Mouse (Mus musculus) hematopoietic stem cell, adult 5-6 weeks (primary cell): ENCODE data around the gene Fkbp2. TPM values are rescaled to one million over a fixed set of nuclear protein-coding genes. Genes with fewer than 3 reads are reported as not detected.
A peak's percentile ranks its signal among the peaks of the same experiment; 100 is the strongest.

Experiments used
- ATAC-seq, 2 experiments: fragments of 125-278 bp in 1 of 2; replicated peaks in 1 of 2; 2 replicates each; pipeline ENCODE4 v1.8.0; 2016 to 2017; ENCODE audit warnings: inconsistent platforms in 2 of 2, mild to moderate bottlenecking in 2 of 2, moderate number of reproducible peaks in 2 of 2, low read depth in 1 of 2, moderate TSS enrichment in 1 of 2; ENCODE audit not compliant: low FRiP score in 2 of 2, poor library complexity in 2 of 2, severe bottlenecking in 2 of 2, insufficient read depth in 1 of 2, low TSS enrichment in 1 of 2
- total RNA-seq: library from RNA; stranded (forward); fragments of 172-1452, 232-1000 nt; gene quantifications from 2 replicates; pipeline ENCODE4 v1.2.3, GENCODE M21; 2017

The Fkbp2 gene
- total RNA-seq, 1 experiment from 2014 or later = 99.5 TPM

DNA sequence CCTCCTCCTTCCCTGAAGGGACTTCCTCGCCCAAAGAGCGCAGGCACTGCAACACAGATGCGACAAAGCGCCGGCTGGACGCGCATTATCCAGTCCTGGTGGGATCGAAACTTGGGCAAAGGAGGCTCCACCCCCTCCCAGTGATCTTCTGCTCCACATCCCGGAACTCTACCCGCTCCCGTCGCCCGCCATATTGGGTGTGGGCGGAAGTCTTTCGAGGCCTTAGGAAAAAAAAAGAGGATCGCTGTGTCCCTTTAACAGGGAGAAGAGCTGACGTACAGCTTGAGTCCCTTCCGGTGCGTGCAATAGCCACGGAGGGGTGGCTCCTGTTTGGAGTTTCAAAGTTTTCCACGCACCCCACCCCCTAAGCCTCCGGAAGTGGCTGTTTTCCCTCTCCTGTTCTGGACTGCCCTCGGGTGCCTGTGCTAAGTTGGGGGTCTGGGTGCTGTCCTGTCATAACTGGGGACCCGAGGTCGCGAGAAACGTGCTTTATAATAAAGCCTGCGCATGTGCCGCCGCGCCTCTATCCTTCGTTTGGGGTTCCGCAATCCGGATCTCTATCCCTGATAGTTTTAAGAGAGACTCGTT, 28.8 kb downstream of the Fkbp2 start:
- ATAC-seq = peak; percentile 64 to 79

DNA sequence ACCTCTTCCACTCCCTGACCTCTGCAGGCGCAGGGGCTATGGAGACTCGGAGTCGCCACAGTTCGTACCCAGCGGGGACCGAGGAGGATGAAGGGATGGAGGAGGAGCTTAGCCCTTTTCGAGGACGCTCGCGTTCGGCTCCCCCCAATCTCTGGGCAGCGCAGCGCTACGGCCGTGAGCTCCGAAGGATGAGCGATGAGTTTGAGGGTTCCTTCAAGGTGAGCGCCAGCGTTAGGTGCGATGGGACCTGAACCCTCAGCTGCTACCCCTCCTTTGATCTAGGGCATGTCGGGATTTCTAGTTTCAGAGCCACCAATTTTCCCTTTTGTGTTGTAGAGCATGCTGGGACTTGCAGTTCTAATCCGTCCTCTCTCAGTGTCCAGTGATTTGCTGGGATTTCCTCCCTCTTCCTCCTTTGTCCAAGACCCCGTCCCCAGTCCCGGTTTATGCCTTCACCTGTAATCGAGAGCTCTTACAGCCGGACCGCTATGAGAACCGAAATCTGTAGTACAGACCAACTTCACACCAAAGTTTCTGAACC, 29.6 kb downstream of the Fkbp2 start:
- peak in 1 of 2 experiments; percentile 13; a peak in 2 of 4 replicates for ATAC-seq

DNA sequence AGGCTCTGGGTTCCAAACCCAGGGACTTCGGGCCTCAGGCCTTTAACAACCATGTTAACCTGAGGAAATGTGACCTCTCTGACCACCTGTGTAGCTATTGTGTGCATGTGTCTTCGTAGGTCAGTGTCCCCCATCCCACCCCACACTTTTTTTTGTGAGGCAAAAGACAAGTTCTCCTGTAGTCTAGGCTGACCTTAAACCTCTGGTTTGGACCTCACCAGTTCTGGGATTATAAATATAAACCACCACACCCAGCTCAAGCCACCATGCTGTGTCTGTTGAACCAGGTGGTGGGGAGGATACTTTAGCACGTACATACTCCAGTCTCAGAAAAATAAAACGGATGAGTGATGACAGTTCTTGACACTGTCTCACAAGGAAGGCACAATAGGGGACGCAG, 30.4 kb downstream of the Fkbp2 start:
- no peak for ATAC-seq

DNA sequence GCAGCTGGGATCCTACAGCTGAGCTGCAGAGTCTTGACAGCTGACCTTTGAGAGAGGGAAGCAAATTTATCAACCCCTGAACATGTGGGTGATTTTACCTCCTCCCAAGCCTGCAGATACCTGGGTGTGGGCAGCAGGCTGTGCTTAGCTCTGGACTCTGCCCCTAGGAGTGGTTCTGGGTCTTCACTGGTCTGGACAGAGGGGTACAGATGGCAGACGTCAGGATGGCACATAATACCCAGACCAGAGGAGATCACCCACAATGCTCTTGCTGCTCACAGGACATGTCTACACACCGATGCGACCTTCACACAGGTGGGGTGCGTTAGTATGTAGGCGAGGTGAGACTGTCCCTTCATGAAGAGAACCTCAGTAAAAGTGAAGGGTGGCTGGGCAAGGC, 30.8 kb downstream of the Fkbp2 start:
- ATAC-seq = no peak

DNA sequence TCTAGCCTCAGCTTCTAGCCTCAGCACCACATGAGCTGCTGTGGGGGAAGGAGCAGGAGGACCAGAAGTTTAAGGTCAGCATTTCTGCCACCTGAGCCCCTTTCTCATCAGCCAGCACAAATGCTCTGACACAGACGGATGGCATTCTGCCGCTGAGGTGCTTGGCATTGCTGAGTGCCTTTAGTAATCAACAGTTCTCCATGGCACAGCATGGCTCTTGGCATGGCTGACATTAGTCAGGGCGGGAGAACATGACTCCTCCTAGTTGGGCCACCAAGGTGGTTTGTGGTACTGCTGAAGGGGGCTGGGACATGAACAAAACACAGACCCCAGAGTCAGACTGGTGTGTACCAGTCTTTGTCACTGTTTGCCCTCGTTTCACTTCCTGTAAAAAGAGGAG, 32.1 kb downstream of the Fkbp2 start:
- ATAC-seq = no peak

DNA sequence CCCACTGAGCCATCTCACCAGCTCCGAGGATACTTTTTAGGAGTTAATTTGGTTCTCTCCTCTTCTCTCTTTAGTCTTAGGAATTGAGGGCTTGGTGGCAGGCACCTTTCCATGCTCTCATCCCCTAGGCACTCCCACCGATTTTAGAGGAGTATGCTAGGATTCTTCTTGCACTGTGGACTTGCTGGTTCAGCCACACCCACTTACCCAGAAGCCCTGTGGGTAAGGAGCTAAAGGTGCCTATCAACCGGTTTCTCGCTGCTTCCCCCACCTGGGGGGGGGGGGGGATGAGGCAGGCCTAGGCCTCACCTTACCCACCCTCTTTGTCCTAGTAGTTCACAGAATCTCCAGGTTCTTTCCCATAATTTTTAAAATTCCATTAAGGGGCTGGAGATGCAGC, 32.6 kb downstream of the Fkbp2 start:
- ATAC-seq = no peak

DNA sequence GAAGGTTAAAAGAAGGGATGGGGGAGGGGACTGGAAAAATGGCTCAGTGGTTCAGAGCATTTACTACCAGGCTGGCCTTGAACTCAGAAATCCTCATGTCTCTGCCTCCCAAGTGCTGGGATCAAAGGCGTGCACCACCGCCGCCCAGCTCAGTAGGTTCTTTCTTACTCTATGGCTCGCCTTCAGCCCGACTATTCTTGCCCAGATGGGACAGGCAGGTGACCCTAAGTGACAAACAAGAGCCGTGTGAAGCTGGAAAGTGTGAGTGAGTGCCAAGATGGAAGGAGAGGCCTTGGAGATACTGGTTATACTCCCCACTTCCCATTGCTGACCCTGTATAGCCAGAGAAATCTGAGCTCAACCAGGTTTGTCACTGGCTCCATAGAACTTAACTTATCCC, 36.6 kb downstream of the Fkbp2 start:
- ATAC-seq = no peak

DNA sequence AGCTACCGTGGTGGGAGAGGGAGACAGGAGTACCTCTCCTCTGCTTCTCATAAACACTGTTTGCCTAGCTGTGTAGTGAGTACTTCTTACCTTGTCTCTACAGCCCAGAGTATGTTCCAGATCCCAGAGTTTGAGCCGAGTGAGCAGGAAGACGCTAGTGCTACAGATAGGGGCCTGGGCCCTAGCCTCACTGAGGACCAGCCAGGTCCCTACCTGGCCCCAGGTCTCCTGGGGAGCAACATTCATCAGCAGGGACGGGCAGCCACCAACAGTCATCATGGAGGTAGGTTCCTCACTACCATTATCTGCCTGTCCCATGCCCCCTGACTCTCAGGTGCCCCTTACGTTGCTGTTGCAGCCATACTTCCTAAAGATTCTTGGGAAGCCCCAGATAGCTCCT, 37.5 kb downstream of the Fkbp2 start:
- no peak for ATAC-seq

DNA sequence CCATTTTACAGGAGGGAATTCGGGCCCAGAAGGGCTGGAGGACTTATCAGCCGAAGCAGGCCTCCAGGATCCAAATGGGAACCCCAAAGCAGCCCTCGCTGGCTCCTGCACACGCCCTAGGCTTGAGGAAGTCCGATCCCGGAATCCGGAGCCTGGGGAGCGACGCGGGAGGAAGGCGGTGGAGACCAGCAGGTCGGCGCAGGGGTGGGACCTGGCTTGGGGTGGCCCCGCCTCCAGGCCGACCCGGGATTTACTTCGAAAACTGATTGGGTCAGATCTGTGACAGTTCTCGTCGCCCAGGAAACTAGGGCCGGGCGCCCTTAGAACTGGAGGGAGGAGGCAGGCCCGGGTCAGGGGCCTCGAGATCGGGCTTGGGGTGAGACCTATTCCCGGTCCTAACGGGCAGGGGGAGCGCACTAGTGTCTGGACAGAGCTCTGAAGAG, 38.0 kb downstream of the Fkbp2 start, which contains the start of gene Gpr137:
Gpr137 (minus strand) TSS at position 232 of the 443 bp plus-strand sequence.
- peak; percentile 82 to 84 for ATAC-seq

DNA sequence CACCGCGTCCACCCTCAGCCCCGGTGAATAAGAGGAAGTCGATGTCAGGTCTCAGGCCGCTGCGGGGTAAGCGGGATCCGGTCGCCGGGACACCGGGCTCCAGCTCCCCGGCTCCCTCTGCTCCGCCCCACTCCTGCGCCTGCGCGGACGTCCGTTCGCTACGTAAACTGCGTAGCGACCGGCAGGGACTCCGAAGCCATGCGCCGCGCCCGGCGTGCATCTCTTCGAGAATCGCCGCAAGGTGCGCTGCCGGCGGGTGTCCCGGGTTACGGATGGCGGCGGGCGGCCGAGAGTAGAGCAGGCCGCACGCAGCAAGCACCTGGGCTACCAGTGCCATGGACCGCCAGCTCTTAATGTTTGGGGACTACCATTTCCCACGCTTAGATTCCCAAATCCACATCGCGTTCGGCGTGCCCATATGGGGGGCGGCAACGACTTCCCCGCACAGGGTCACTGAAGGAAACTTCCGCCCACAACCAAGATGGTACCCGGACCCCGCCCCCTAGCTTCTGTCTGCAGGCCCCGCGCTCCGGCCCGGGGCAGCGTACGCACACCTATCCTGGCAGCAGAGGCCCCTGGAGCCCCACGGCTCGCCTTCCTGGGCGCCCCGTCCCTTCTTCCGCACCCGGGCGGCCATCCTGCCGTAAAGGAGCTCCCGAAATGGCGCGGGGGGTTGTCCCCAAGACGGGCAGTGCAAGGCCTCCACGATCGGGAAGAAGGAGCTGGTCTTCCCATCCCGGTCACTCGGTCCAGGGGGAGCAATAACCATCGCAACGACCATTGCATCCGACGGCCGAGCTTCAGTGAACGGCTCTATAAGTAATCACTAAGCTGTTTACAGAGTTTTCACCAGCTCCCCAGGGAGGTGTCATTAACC, 38.7 kb downstream of the Fkbp2 start, which contains the start of gene Bad:
Bad (plus strand) TSS at position 490 of the 877 bp plus-strand sequence.
- peak; percentile 67 to 79 for ATAC-seq

DNA sequence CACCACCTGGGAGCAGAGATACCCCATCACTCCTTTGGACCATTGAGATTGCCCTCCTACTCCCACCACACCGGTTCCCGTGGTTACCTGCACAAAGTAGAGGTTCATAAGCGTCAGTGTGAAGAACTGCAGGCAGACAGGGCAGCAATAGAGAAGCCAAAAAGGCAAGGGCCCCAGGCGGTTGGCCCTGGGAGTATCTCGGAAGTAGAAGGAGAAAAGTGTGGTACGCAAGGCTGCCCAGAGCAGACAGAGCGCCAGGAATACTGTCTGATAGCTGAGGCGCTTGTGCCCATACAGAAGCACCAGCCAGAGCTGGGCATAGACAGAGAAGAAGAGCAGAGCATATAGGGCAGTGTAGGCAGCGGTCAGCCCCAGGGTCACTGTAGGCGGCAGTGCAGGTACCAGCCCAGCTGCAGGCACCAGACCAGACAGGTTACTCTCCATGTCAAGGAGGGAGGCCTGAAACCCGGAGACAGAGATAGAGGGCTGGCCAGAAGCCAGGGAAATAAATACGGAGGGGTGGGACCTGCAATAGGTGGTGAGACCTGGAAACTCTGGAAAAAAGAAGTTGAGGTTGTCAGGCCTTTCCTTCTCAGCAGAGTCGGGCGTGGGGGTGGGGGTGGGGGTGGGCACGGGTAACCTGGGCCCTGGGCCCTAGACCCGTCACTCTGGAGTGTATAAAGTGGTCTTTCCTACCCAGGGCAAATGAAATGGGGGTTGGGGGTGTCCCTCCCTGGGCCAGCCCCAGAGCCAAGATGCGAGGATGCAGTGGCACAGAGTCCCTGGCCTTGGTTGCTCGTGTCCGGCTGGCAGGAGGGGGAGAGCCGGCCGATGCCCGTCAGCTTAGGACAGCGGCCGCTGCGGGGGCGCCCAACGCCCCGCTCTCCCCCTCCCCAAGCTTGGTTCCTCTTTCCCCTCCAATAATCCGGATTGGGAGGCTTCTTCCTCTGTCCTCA, 39.6 kb downstream of the Fkbp2 start:
- peak in 1 of 2 experiments; percentile 10; a peak in 1 of 4 replicates for ATAC-seq

DNA sequence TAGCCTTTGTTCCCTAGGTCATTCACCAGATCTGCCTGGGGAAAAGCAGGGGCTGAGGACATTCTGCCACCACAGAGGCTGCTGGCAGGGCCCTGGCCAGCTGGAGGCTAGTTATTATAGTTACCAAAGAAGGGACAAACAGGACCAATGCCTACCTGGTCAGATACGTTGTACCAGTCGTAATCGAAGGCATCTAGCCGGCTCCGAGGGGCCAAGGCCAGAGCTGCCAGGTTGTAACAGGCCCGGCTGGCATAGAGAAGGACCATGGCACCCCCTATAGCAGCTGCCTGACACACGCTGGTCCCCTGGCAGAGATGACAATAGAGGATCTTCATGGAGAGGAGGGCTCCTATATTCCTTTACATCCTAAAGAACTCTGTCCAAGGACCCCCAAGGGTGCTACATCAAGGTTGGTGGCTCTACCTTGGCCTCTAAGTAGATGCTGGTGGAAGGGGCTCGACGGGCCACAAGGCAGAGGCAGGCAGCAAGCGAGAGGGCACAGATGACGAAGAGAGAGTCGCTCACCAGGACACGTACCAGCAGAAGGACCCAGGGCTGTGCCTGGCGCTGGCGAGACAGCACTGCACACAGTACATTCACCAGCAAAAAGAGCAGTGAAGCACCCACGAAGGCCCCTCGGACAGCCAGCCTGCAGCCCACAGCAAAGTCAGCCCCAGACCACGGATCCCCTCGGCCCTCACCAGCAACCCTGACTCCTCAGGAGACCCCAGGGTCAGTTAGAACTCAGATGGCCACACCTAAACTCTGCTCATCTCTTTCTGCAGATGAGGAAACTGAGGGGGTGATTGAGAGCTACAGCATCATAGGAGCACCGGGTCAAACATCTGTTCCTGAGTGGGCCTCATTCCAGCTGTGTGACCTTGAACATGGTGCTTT, 40.9 kb downstream of the Fkbp2 start:
- ATAC-seq = no peak

DNA sequence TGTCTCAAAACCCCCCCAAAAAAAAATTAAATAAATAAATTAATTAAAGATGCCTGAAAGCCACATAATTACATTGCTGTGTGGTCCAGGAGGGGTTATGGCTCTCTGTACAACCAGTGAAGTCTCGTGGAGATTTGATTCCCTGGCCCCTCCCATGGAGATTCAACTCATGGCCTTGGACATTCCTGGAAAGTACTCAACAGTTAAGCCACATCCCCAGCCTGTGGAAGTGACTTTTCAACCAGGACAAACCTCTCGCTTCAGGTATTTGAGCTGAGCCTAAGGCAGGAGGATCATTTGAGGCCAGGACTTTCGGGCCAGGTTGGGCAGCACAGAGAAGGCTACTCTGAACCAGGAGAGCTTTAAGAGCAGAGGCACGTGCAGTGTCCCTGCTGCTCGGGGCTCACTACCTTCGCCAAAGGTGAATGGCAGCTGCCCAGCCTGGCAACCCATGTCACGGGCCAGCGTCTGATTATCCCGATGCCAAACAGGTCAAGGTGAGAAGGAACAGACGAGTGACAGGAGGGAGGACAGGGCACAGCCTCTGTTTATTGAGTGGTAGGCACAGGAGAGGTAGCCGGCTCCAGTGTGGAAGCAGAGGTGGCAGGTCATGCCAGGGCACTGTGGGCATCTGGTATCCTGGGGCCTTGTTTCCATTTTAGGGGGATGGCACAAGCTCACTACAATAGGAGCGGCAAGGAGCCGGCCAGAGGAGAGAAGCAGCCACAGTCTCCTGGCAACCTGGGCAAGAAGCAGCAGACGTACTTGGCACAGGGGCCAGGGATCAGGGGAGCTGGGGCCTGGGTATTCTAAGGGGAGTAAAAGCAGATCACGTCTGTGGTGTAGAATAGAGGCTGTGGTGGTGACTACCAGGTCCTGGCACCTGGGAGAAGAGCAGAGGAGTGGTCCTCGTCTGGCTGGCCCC, 42.5 kb downstream of the Fkbp2 start:
- ATAC-seq = no peak

DNA sequence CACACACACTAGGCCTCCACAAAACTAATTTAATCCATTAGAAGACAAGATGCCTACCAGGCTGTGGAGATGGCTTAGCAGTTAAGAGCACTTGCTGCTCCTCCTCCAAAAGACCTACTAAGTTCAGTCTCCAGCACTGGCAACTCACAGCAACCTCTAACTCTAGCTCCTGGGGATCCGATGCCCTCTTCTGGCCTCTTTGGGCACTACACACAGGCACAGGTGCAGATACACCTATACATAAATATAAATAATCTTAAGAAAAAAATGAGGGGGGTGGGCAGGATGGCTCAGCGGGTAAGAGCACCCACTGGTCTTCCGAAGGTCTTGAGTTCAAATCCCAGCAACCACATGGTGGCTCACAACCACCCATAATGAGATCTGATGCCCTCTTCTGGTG, 44.0 kb downstream of the Fkbp2 start:
- ATAC-seq = no peak

DNA sequence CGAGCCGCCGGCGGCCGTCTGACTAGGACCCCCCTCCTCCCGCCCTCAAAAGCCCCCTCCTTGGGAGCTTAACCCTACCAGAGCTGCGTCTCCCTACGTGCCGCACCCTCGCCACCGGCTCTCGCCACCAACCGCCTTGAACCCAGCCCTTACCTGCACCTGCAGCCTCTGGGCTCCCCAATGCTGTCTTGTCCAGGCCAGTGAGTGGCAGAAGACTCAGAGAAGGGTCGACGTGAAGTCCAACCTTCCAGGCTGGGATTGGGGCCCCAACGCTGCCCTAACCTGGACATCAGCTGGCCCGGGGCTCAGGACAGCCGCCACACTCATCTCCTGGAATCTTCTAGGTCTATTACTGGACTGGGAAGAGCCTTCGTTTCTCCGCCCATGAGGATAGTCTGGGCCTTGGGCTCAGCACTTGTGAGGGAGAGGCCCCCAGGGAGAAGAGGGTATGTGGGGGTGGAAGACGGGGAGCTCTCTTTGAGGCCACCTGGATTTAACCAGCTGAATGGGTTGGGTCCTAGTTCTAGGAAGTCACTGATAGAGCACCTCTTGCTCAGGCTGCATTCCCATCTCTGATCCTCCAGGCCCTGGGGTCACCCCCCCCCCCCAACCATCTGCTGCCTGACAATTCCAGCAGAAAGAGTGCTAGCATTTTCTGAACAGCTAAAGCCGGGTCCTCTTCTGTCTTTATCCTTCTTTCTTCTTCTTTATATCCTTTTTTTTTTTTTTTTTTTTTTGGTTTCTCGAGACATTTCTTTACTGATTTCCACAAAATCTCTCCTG, 45.9 kb downstream of the Fkbp2 start, which contains the start of gene Kcnk4:
Kcnk4 (minus strand) TSS at position 321 of the 783 bp plus-strand sequence.
- no peak for ATAC-seq
